Mouse (Mus musculus): ENCODE measurements around the gene Ppan.

- no peak for TF ChIP-seq CTCF (IDR thresholded peaks at IDR 0.05; ENCODE audit: low read depth)
- no peak for TF ChIP-seq EP300 (IDR thresholded peaks at IDR 0.05; ENCODE audit: low read depth)
Measured at GRCm38 (mm10) chr9:20890411-20890810, 2.4 kb downstream of the Ppan start.
